Mouse (Mus musculus): ENCODE measurements around the gene Bloc1s4. TPM values are rescaled to one million over a fixed set of nuclear protein-coding genes. Genes with fewer than 3 reads are reported as not detected.

Gene Bloc1s4
- polyA plus RNA-seq, 1 experiment: 20.5 TPM

DNA sequence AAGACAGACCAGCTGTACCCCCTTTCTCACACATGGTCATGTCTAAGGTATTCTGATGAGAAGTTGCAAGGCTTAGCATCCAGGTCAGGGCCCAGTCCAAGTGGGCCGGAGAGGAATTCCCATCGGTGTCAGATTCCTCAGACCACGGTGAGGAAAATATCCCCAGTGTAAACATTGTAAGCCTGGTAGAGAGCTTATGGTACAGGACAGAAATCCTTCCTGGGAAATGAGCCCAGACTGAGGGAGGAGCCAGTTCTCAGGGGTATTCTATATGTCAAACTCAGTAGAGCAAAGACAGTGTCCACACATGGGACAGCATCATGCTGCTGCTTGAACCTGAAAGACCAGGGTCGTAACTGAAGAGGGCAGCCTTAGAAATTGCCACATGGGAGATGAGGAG lies 11.4 kb upstream of the Bloc1s4 start:
- Histone ChIP-seq H3K4me1 (ENCODE audit: control insufficient read depth, insufficient read depth, insufficient read length) (no peaks in the 10 kb centered on the region), H3K36me3 (ENCODE audit: control insufficient read depth, insufficient read depth, low read length) (no peaks in the 10 kb centered on the region), H3K27ac (ENCODE audit: insufficient read depth, low read length) (no peak overlapping the region), H3K4me3 (ENCODE audit: extremely low read depth, insufficient read depth, insufficient read length) (no peak overlapping the region), H3K27me3 (ENCODE audit: control insufficient read depth, insufficient read depth, low read length) (no peaks in the 10 kb centered on the region)
- DNase-seq (ENCODE audit: low read depth in 1 of 2, low spot score in 2 of 2): no peak
- TF ChIP-seq POLR2A (IDR thresholded peaks at IDR 0.05; ENCODE audit: low read depth, low read length): no peak
- TF ChIP-seq CTCF (IDR thresholded peaks at IDR 0.05; ENCODE audit: extremely low read depth, insufficient read depth, insufficient read length, insufficient replicate concordance): no peak
- 83% methylated on average over 4 of the region's 4 CpGs for WGBS

DNA sequence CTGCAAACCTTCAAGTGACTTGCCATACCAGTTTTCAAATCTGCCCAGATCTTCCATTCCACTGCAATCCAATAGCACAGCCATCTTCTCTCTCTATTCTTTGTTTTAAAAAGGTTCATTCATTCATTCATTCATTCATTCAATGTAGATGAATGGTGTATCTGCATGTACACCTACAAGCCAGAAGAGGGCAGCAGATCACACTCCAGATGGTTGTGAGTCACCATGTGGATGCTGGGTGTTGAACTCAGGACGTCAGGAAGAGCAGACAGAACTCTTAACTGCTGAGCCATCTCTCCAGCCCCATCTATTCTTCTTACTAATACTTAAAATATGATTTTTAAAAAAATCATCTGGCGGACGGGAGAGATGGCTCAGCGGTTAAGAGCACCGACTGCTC lies 8.6 kb upstream of the Bloc1s4 start:
- WGBS: 74% methylated on average over 5 of the region's 5 CpGs
- Histone ChIP-seq H3K4me3 (ENCODE audit: extremely low read depth, insufficient read depth, insufficient read length) (no peak overlapping the region), H3K27ac (ENCODE audit: insufficient read depth, low read length) (no peak overlapping the region), H3K27me3 (ENCODE audit: control insufficient read depth, insufficient read depth, low read length) (no peaks in the 10 kb centered on the region; the same call in 1 of the 2 replicates), H3K36me3 (ENCODE audit: control insufficient read depth, insufficient read depth, low read length) (no peaks in the 10 kb centered on the region), H3K4me1 (ENCODE audit: control insufficient read depth, insufficient read depth, insufficient read length) (no peaks in the 10 kb centered on the region)
- TF ChIP-seq CTCF (IDR thresholded peaks at IDR 0.05; ENCODE audit: extremely low read depth, insufficient read depth, insufficient read length, insufficient replicate concordance): peak; percentile 2; the same call in 1 of the 2 replicates
- no peak for TF ChIP-seq POLR2A (IDR thresholded peaks at IDR 0.05; ENCODE audit: low read depth, low read length)
- no peak for DNase-seq (ENCODE audit: low read depth in 1 of 2, low spot score in 2 of 2)

DNA sequence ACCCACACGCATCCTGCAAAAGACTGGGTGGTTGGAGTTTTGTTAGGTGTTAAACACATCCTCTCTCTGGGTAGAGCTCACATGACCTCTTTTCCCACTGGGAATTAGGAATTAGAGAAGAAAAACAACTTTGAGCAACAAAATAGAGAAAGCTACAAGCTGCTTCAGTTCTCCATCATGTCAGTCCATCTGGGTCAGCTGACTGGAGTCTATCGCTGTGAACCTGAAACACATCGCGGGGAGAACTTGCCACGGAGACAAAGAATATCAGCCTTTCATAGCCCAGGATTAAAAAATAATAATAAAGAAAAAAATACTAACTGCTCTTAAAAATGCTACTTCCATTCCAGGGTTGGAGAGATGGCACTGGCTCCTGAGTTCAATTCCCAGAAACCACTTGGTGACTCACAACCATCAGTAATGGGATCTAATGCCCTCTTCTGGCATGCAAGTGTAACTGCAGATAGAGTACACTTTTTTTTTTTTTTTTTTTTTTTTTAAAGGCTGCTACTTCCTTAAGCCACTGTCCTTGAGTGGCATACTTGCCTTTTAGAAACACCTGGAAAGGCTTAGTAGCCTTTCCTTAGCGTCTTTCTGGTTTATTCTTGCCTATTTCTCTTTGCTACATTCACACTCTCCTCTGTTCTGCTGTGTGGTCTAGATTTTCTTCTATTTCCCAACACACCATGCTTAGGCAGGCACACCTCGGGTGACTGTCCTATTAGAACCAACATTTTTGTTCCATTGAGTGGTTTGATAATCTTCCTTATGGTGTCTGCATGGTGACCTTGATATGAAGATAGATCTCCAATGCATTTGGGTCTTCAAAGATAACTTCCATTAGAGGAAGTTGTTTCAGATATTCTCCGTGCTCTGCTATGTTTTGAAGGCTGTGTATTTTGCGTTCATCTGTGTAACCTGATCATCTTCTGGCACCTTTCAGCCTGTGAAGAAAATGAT lies 1.9 kb upstream of the Bloc1s4 start:
- DNase-seq (ENCODE audit: low read depth in 1 of 2, low spot score in 2 of 2): no peak
- TF ChIP-seq CTCF (IDR thresholded peaks at IDR 0.05; ENCODE audit: extremely low read depth, insufficient read depth, insufficient read length, insufficient replicate concordance) (no peak), POLR2A (IDR thresholded peaks at IDR 0.05; ENCODE audit: low read depth, low read length) (no peak)
- no peaks in the 10 kb centered on the region; the same call in 1 of the 2 replicates for H3K27me3 ChIP-seq (ENCODE audit: control insufficient read depth, insufficient read depth, low read length)
- peaks cover 10% of the 10 kb centered on the region for H3K4me1 ChIP-seq (ENCODE audit: control insufficient read depth, insufficient read depth, insufficient read length)
- H3K4me3 ChIP-seq (ENCODE audit: extremely low read depth, insufficient read depth, insufficient read length): no peak overlapping the region
- WGBS: 76% methylated on average over 9 of the region's 9 CpGs
- no peak overlapping the region for H3K27ac ChIP-seq (ENCODE audit: insufficient read depth, low read length)
- H3K36me3 ChIP-seq (ENCODE audit: control insufficient read depth, insufficient read depth, low read length): no peaks in the 10 kb centered on the region

DNA sequence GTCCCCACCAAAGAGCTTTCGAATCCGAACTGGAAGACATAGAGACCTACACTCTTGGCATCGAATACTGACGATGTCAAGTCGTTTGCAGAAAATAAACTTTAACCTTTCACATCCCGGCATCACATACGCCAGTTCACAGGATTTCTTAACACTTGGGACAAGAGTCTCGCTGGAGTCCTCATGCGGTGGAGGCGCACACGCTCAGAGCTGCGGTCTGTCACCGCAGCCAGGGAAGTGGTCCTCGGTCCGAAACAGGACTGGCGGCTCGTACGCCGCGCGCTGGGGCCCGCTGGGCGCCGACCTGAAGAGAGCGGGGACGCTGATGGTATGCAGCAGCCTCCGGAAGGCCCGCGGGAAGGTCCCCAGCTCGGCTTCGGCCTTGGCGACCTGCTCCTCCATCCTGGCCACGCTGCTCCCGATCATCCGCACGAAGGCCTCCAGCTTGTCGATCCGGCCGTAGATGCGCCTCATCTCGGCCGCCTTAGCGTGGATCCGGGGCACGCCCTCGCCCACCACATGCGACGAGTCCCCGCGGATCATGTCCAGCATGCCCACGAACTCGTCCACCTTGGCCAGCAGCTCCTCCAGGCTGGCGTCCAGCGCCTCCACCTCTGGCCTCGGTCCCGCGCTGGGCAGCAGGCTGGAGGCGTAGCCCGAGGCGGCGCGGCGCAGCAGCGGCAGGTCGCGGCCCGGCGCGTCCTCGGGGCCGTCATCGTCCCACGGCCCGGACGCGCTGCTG lies 485 bp downstream of the Bloc1s4 start:
- Histone ChIP-seq H3K4me3 (ENCODE audit: extremely low read depth, insufficient read depth, insufficient read length) (peak overlapping the region; percentile 81), H3K27me3 (ENCODE audit: control insufficient read depth, insufficient read depth, low read length) (no peaks in the 10 kb centered on the region; the same call in 1 of the 2 replicates), H3K4me1 (ENCODE audit: control insufficient read depth, insufficient read depth, insufficient read length) (peaks cover 10% of the 10 kb centered on the region), H3K36me3 (ENCODE audit: control insufficient read depth, insufficient read depth, low read length) (no peaks in the 10 kb centered on the region), H3K27ac (ENCODE audit: insufficient read depth, low read length) (no peak overlapping the region)
- peak in 1 of 2 experiments; percentile 19 for DNase-seq (ENCODE audit: low read depth in 1 of 2, low spot score in 2 of 2)
- no peak for TF ChIP-seq POLR2A (IDR thresholded peaks at IDR 0.05; ENCODE audit: low read depth, low read length)
- no peak for TF ChIP-seq CTCF (IDR thresholded peaks at IDR 0.05; ENCODE audit: extremely low read depth, insufficient read depth, insufficient read length, insufficient replicate concordance)
- WGBS: 2% methylated on average over 76 of the region's 76 CpGs

DNA sequence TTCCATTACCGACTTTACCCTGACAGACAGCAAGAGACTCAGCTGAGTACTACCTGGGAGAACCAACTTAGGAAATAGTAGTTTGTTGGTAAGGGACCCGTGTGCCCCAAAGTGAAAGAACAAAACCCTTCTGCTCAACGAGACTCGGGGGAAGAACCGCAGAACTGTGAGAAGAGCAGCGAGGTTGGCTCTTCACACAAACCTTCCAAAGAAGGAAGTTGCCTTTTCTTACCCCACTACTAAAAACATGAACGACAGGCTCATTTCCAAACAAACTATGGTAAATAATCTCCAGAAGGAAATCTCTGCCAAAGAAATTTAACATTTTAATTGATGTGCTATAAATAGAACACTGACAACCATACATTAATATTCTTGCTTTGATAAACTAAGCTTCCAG lies 1.4 kb downstream of the Bloc1s4 start:
- H3K4me1 ChIP-seq (ENCODE audit: control insufficient read depth, insufficient read depth, insufficient read length): peaks cover 10% of the 10 kb centered on the region
- 24% methylated on average over 7 of the region's 7 CpGs for WGBS
- no peak overlapping the region for H3K4me3 ChIP-seq (ENCODE audit: extremely low read depth, insufficient read depth, insufficient read length)
- DNase-seq (ENCODE audit: low read depth in 1 of 2, low spot score in 2 of 2): no peak
- no peaks in the 10 kb centered on the region for H3K36me3 ChIP-seq (ENCODE audit: control insufficient read depth, insufficient read depth, low read length)
- no peak overlapping the region for H3K27ac ChIP-seq (ENCODE audit: insufficient read depth, low read length)
- no peaks in the 10 kb centered on the region; the same call in 1 of the 2 replicates for H3K27me3 ChIP-seq (ENCODE audit: control insufficient read depth, insufficient read depth, low read length)
- no peak for TF ChIP-seq CTCF (IDR thresholded peaks at IDR 0.05; ENCODE audit: extremely low read depth, insufficient read depth, insufficient read length, insufficient replicate concordance)
- TF ChIP-seq POLR2A (IDR thresholded peaks at IDR 0.05; ENCODE audit: low read depth, low read length): no peak

- H3K4me3 ChIP-seq (ENCODE audit: extremely low read depth, insufficient read depth, insufficient read length): no peak overlapping the region
- WGBS: 40% methylated on average over 16 of the region's 16 CpGs
Observed at GRCm38 (mm10) chr5:36742126-36742848, 6.2 kb downstream of the Bloc1s4 start.

More at GRCm38 (mm10) chr5:36742126-36742848, 6.2 kb downstream of the Bloc1s4 start:
- no peak overlapping the region for H3K27ac ChIP-seq (ENCODE audit: insufficient read depth, low read length)
- DNase-seq (ENCODE audit: low read depth in 1 of 2, low spot score in 2 of 2): peak; percentile 42 to 76
- H3K4me1 ChIP-seq (ENCODE audit: control insufficient read depth, insufficient read depth, insufficient read length): peaks cover 4% of the 10 kb centered on the region; the same call in 1 of the 2 replicates
- H3K36me3 ChIP-seq (ENCODE audit: control insufficient read depth, insufficient read depth, low read length): no peaks in the 10 kb centered on the region
- H3K27me3 ChIP-seq (ENCODE audit: control insufficient read depth, insufficient read depth, low read length): no peaks in the 10 kb centered on the region
- no peak for TF ChIP-seq POLR2A (IDR thresholded peaks at IDR 0.05; ENCODE audit: low read depth, low read length)
- peak; percentile 84; the same call in 1 of the 2 replicates for TF ChIP-seq CTCF (IDR thresholded peaks at IDR 0.05; ENCODE audit: extremely low read depth, insufficient read depth, insufficient read length, insufficient replicate concordance)
